Mouse (Mus musculus) right cerebral cortex, adult 2 months (tissue): ENCODE results near the gene Lsm14a.

Experiments
- DNase-seq, 2 experiments: peaks; one replicate each; pipeline ENCODE4 v3.0.0; 2021 to 2022; ENCODE audit warnings: low spot score in 2 of 2

Gene Lsm14a

DNA sequence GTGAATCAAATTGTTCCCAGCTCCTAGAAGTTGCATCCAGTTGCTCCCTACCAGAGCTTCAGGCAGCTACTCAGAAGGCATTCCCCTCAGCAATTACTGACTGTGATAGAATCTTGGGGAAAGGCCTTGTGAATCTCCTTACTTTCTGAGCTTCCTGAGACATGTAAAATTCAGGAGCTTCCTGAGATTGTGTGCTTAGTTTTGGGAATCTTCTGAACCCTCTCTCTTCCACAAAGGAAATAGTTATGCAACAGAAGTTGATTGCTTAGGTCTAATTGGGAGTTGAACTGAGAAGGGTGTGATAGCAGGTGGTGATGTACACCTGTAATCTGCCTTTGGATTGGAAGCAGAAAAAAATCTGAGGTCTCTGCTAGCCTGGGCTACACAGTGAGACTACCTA is at the start of gene Lsm14a:
TSS of gene Lsm14a (minus strand) at position 101 of the 400 bp plus-strand sequence.
- no peak for DNase-seq

GRCm38 (mm10) chr7:34438903-34439302 is 45.8 kb upstream of the Lsm14a start:
- DNase-seq = peak; percentile 5 to 16

DNA sequence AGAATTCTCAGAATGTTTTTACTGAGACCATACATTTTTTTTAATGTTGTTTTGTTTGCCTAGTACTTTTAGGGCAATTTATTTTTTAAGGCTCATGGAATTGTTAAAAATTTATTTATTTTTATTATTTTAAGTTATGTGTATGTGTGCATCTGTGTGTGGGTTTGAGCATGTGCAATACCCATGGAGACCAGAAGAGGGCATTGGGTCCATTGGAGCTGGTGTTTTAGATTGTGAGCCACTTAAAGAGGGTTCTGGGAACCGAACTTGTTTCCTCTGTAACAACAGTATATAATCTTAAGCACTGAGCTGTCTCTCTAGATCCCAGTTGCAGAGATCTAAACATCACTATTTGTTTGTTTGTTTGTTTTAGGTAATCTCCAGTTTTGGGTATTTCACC is 40.5 kb upstream of the Lsm14a start:
- DNase-seq = no peak

GRCm38 (mm10) chr7:34421201-34421600 is 28.1 kb upstream of the Lsm14a start:
- no peak for DNase-seq

DNA sequence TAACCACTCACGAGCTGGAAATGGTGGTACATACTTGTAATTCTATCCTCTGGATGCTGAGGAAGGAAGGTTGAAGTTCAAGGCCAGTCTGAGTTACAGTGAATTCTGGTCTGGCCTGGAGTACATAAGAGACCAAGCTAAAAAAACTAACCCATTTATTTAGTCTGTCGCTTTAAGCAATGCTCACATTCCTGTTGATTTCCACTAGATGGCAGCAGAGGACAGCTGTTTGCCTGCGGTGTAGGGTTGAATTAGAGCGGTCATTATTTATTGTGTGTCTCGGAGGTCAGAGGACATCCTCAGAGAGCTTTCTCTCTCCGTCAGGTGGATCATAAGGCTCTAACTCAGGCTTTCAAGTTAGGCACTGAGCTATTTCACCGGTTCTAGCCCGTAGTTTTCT is 14.4 kb upstream of the Lsm14a start:
- peak; percentile 46 to 64 for DNase-seq

GRCm38 (mm10) chr7:34403876-34404275 is 10.8 kb upstream of the Lsm14a start:
- DNase-seq = no peak

DNA sequence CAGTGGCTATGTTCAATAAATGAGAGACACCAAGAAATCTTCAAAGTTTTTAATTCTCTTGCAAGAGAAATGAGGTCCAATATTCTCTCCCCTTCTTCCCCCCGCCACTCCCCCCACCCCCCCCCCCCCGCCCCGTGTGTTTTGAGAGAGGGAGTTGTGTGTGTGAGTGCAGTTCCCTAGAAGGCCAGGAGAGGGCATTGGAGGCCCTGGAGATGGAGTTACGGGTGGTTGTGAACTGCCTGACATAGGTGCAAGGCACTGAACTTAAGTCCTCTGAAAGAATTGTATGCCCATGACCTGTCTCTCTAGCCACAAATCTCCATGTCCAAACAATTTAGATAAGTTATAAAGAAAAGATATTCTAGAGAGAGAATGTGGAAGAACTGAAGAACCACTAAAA is 7.0 kb upstream of the Lsm14a start:
- DNase-seq = no peak

GRCm38 (mm10) chr7:34398831-34399230 is 5.7 kb upstream of the Lsm14a start:
- no peak for DNase-seq

DNA sequence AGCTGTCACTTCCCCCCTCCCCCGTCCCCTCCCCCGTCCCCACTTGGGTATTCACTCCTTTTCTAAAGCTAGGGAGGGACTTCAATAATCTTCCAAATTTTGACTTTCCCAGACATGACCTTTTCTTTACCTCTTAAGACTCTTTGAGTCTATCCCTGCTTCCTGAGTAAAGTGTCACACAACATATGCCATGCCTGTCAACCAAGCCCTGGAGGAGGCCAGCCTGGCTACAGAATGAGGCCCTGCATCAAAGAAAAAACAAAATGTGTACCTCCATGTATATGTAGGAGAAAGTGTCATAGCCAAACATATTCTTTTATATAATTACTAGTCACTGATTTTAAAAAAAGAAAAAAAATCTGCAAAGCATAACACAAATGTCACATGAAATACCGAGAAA is 3.7 kb upstream of the Lsm14a start:
- no peak for DNase-seq

- no peak for DNase-seq
Observed at GRCm38 (mm10) chr7:34395761-34396160, 2.6 kb upstream of the Lsm14a start.

DNA sequence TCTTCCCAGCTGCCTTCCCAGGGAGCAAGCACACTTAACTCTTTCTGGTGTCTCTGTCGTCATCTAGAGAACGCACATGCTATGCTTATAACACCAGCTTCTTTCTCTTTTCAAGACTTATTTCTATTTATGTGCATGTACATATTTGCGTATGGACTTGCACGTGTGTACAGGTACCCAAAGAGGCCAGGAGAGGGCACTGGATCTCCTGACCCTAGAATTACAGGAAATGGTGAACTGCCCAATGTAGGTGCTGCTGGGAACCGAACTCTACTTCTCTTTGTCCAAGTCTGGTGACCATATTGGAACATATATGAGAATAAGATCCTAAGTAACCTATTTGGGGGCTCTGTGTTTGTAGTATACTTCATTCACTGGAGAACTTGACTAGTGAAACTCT is 1.5 kb upstream of the Lsm14a start:
- no peak for DNase-seq

GRCm38 (mm10) chr7:34394091-34394490 is 976 bp upstream of the Lsm14a start:
- DNase-seq = no peak

DNA sequence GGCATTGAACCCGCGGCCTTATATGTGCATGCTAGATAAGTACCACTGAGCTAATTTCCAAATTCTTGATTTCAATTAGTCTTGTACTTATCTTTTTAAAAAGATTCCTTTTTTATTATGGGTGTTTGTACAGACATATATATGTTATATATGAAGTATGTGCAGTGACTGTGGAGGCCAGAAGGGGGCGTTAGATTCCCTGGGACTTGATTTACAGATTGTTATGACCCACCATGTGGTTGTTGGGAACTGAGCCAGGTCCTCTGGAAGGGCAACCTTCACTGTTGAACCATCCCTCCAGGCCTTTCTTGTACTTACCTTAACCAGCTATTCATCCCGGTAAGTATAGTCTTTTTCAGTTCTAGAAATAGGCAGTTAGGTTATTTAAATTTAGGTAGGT is 780 bp downstream of the Lsm14a start:
- DNase-seq = no peak

GRCm38 (mm10) chr7:34391711-34392110 is 1.4 kb downstream of the Lsm14a start:
- no peak for DNase-seq

DNA sequence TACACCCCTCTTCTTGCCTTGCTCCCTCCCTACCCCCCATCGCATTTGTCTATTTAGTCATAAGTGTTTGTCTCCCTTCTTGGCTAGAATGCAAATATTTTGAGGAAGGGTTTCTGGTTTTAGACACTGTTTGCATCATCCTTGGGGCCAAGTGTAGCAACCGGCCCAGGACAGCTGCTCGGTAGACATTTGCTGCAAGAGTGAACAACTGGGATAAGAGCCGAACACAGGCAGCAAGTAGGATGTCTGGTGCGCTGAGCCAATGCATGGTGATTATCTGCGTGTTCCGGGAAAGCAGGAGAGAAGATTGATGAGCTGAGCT is 2.3 kb downstream of the Lsm14a start:
- no peak for DNase-seq

GRCm38 (mm10) chr7:34390111-34390833 is 2.8 kb downstream of the Lsm14a start:
- peak in 1 of 2 experiments; percentile 16 for DNase-seq

DNA sequence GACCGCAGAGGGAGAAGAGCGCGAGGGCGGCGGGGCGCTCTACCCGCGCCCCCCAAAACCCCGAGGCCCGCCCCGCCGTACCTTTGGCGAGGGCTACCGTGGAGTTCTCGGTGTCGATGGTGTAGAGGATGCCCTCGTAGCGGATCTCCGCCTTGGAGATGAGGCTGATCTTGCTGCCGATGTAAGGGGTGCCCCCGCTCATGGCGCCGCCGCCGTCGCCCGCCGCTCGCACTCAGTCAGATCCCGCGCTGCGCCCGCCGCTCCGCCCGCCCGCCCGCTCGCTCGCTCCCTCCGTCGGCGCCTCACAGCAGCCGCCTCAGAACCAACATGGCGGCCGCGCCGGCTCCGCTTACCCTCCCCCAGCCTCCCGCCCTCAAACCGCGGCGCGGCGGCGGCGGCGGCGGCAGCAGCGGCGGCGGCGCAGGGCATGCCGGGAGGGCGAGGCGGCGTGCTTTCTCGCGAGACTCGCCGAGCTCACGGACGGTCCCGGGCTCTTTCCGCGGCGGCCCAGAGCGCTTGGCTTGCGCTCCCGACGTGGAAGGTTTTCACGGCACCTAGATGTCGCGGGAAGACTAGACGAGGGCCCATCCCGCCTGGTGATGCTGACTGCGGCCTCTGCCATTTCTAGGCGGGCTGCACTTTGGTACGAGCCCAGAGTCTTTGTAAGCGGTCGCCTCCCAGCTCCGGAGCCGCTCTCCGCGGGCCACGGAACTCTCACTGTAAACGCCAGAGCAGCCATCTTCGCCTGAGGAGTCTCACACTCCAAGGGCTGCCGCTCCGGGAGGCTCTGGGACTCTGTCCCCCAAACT is 3.6 kb downstream of the Lsm14a start:
- peak; percentile 88 to 93 for DNase-seq

DNA sequence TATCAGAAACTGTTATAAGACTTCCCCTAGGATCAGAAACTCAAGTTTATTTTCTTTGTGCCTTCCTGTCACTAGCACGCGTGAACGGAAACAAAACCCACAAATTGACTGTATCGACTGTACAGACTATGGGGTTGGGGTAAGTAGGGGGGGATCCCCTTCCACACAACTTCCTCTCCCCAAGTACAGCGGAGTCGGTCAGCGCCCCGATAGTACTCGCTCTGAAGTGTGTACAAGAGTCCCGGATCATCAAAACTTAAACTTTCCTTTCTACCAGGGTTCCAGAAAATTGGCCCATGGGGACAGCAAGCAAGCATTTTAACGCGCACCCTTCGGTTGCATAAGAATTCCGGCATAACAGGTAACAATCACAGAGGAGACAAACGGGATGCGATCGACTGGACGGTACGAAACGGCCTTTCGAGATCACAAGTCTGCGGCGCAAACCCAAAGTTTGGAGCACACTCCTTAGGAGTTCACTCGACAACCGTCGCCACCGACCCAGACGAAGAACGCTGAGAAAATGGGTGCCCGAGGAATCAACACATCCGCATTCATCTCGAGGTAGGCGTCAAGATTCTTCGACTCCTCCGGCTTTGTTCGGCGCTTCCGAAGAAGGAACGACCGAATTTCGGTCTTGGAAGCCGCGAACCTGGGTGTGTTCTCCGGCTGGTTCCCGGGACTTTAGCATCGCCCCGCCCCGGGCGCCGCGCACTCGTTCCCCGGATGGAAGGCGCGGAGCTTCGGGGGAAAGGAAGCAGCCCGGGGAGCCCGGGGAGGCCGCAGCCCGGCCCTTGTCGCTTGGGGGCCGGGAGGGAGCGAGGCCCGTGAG is 4.5 kb downstream of the Lsm14a start:
- peak; percentile 64 for DNase-seq

DNA sequence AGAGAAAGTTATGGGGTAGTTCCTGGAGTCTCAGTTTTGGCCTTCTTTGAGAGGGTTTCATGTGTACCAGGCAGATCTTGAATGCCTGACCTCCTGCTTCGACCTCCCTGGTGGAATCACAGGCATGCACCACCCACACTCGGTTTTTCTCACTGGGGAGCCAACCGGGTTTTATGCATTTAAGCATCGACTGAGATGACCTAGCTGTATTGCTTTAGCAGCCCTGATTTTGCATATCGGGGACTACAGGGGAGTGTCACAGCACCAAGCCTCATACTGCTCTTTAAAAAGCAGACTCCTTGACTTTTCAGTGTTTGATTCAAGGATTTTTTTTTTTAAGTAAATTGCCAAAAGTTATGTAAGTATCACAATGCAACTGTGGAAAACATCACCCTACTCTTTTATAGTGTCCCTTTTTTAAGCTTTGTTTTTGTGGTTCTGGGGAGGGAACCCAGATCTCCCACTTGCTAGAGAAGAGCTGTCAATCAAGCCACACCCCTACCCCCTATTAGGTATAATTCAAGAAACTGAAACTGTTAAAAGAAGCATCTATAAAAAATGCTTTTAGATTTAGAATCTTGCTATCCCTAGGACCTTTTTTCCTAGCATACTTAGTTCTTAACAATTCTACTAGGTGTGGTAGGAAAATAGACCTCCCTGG is 5.2 kb downstream of the Lsm14a start:
- no peak for DNase-seq

DNA sequence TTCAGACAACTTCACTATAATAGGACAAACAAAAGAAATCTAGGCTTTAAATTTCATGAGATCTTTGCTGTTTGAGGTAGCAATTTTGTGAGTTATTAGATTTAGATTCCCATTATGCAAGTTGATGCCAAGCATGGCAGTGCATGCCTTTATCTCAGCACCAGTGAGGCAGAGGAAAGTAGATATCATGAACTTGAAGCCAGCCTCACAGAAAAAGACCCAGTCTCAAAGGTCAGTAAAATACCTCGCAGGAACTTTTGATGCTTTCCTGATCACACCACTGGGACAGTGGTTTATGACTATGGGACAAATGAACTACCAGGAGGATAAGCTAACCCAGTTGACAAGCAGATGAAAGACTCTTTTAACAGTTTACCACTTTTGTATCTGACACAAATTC is 10.3 kb downstream of the Lsm14a start:
- DNase-seq = no peak

GRCm38 (mm10) chr7:34381733-34382132 is 11.4 kb downstream of the Lsm14a start:
- no peak for DNase-seq

- no peak for DNase-seq
Observed at GRCm38 (mm10) chr7:34380311-34380710, 12.8 kb downstream of the Lsm14a start.
